Mouse (Mus musculus) limb, embryonic 12.5 days (tissue): ENCODE data around the gene Guca1b. TPM values are rescaled to one million over a fixed set of nuclear protein-coding genes. Genes with fewer than 3 reads are reported as not detected.

Experiments used
- ATAC-seq: fragments of 200-750 bp; cut with Nextera tagmentation; 2 replicates; pipeline ENCODE4 v1.8.0; 2017; ENCODE audit warnings: low read depth, moderate TSS enrichment; ENCODE audit not compliant: insufficient number of reproducible peaks, insufficient read depth, low FRiP score, low TSS enrichment
- H3K27ac ChIP-seq: fragments of 300-500 bp; sonication (generic); 2 replicates; pipeline ENCODE4 v1.5.1; 2016; ENCODE audit warnings: mild to moderate bottlenecking, moderate library complexity
- H3K27me3 ChIP-seq: fragments of 300-500 bp; sonication (generic); 2 replicates; pipeline ENCODE4 v1.6.1; 2016; ENCODE audit warnings: mild to moderate bottlenecking, moderate library complexity
- H3K36me3 ChIP-seq: fragments of 300-500 bp; sonication (generic); 2 replicates; pipeline ENCODE4 v1.6.1; 2016; ENCODE audit warnings: mild to moderate bottlenecking, moderate library complexity
- H3K4me1 ChIP-seq: fragments of 300-500 bp; sonication (generic); replicated peaks from 2 replicates; pipeline ENCODE4 v1.6.1; 2016
- H3K4me2 ChIP-seq: fragments of 300-500 bp; sonication (generic); 2 replicates; pipeline ENCODE4 v1.6.1; 2016; ENCODE audit warnings: mild to moderate bottlenecking, moderate library complexity
- H3K4me3 ChIP-seq: fragments of 300-500 bp; sonication (generic); replicated peaks from 2 replicates; pipeline ENCODE4 v1.5.1; 2016; ENCODE audit warnings: mild to moderate bottlenecking
- H3K9ac ChIP-seq: fragments of 300-500 bp; sonication (generic); replicated peaks from 2 replicates; pipeline ENCODE4 v1.6.1; 2016; ENCODE audit warnings: mild to moderate bottlenecking, moderate library complexity
- H3K9me3 ChIP-seq: fragments of 300-500 bp; sonication (generic); 2 replicates; pipeline ENCODE4 v1.6.1; 2016; ENCODE audit warnings: mild to moderate bottlenecking, moderate library complexity
- WGBS: fragments of 180-500 bp; shearing (Covaris S2); methylation state at CpG from one replicate; pipeline ENCODE4 v1.1.7; 2016; 5-methylcytosine and 5-hydroxymethylcytosine counted together
- polyA plus RNA-seq: library from polyadenylated mRNA; unstranded; fragments of >200 nt; fragmentation: Nextera tagmentation; extraction: Ambion mirVana; gene quantifications from 2 replicates; pipeline ENCODE4 v1.2.1, GENCODE M21; 2016

The Guca1b gene
- 0.45 and 0.55 TPM in 2 replicates for polyA plus RNA-seq

DNA sequence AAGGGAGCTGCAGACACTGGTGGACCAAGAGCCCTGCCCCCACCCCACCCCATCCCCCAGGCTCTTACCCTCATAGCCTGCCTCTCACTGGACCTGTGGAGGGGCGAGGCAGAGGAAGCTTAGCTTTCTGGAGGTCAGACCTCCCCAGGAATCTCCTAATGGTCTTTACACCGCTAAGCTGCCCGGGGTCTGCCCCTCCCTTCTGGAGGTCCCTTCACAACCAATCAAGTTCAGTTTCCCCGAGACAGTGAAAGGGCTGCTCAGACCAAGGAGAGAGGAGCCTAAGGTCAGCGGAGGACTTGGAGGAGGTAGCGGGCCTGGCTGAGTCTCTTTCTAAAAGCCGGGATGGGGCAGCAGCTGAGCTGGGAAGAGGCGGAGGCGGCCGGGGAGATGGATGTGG, at the start of gene Guca1b:
TSS of gene Guca1b (plus strand) at position 249 of the 400 bp plus-strand sequence.
- H3K27me3 ChIP-seq: no peaks in the 10 kb centered on the region
- H3K4me1 ChIP-seq: no peaks in the 10 kb centered on the region
- no peak for ATAC-seq
- H3K9me3 ChIP-seq: peaks cover 6% of the 10 kb centered on the region; the same call in 1 of the 2 replicates
- 43% methylated on average over 10 of the region's 10 CpGs for WGBS
- H3K27ac ChIP-seq: no peak within 1 kb of the TSS
- H3K9ac ChIP-seq: no peak within 1 kb of the TSS; the same call in 1 of the 2 replicates
- peaks cover 20% of the 10 kb centered on the region for H3K36me3 ChIP-seq
- H3K4me3 ChIP-seq: no peak within 1 kb of the TSS
- H3K4me2 ChIP-seq: no peak within 1 kb of the TSS

DNA sequence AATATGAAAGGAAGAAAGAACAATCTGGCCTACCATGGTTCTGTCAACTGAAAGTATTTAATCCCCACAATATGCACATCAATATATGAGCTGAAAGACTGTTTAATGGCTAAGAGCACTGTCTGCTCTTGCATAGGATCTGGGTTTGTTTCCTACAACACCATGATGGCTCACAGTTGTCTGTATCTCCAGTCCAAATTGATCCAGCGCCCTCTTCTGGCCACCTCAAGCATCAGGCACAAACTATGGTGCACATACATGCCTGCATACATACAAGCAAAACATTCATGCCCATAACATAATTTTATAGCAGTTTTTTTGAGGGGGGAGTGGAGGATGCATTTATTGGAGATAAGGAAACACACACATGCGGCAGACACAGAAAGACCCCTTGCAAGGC, 42.1 kb upstream of the Guca1b start:
- ATAC-seq: no peak
- no peak overlapping the region for H3K4me3 ChIP-seq

DNA sequence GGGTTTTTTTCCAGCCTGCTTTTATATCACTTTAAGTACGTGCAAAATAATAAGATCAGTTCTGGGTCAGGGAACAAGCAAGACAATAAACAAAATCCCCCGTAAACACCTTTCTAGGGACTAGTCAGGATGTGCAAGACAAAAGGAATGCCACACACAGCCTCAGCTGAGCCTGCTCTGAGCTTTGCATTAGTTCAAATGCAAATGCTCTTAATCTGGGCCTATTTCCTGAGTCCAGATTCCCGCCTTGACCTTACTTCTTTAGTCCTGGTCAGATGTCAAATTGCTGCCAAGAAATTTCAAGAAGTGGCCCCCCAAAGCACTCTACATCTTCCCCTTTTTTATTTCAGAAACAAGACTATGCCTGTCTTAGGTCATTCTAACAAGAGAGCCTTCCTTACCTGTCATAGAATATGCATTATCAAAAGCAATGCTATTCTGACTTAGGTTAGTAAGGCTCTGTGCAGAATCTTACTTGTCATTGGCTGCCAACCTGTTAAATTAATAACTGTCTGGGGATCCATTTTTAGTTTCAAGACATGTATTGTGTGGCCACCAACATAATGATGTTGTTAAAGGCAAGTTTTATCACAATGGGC, 35.4 kb upstream of the Guca1b start:
- no peak overlapping the region for H3K27ac ChIP-seq
- 86% methylated on average over 3 of the region's 3 CpGs for WGBS
- ATAC-seq: no peak
- H3K4me2 ChIP-seq: no peak overlapping the region
- H3K27me3 ChIP-seq: no peaks in the 10 kb centered on the region
- H3K9ac ChIP-seq: no peak overlapping the region
- H3K4me1 ChIP-seq: no peaks in the 10 kb centered on the region
- H3K4me3 ChIP-seq: no peak overlapping the region
- H3K9me3 ChIP-seq: peaks cover 42% of the 10 kb centered on the region
- H3K36me3 ChIP-seq: peaks cover 99% of the 10 kb centered on the region

More for the DNA sequence above, 42.1 kb upstream of the Guca1b start:
- Histone ChIP-seq H3K9me3 (peaks cover 19% of the 10 kb centered on the region), H3K36me3 (peaks cover 94% of the 10 kb centered on the region), H3K4me2 (no peak overlapping the region), H3K9ac (no peak overlapping the region), H3K27ac (no peak overlapping the region), H3K4me1 (no peaks in the 10 kb centered on the region), H3K27me3 (no peaks in the 10 kb centered on the region)
- 81% methylated on average over 2 of the region's 2 CpGs for WGBS

DNA sequence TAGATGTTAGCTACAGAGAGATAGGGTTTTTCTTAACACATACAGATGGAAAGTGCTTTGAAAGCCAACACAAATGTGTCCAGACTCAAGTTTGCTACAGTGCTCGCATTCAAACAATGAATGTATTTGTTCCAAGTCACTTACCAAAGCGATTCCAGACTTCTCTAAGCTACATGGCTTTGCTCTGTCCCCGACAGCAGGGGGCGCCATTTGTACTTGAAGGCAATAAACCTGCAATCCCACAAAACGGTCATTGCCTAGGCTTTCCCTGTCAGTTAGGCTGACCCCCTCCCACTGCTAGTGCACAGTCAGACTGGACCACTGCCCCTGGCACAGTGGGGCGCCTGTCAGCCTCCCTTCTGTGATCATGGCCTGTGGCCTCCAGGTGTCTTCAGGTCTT, 25.2 kb upstream of the Guca1b start:
- Histone ChIP-seq H3K9ac (no peak overlapping the region), H3K4me1 (no peaks in the 10 kb centered on the region), H3K9me3 (no peaks in the 10 kb centered on the region), H3K4me2 (no peak overlapping the region), H3K36me3 (peaks cover 56% of the 10 kb centered on the region), H3K27ac (no peak overlapping the region), H3K4me3 (no peak overlapping the region), H3K27me3 (no peaks in the 10 kb centered on the region)
- no peak for ATAC-seq
- WGBS: 54% methylated on average over 6 of the region's 6 CpGs

DNA sequence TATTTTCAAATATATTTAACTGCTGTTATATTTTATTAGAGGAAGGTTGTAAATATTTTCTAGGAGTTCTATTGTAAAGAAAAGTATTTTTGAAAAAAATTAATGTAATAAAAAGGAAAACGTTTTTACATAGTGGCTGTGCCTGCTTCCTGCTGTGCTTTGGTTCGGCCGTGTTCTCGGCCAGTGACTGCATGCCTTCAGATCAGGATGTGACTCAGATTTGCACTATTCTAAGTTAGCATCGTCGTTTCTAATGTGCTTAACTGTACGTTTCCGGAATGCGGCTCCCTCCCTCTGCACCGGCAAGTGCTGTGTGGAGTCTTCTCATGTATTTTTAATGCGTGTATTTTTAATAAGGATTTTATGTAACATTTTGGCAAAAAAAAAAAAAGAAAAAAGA, 23.9 kb upstream of the Guca1b start:
- WGBS: 86% methylated on average over 11 of the region's 11 CpGs
- Histone ChIP-seq H3K9me3 (no peaks in the 10 kb centered on the region), H3K4me3 (no peak overlapping the region), H3K36me3 (peaks cover 42% of the 10 kb centered on the region), H3K4me1 (no peaks in the 10 kb centered on the region), H3K27ac (no peak overlapping the region), H3K9ac (no peak overlapping the region), H3K27me3 (no peaks in the 10 kb centered on the region), H3K4me2 (no peak overlapping the region)
- ATAC-seq: no peak

DNA sequence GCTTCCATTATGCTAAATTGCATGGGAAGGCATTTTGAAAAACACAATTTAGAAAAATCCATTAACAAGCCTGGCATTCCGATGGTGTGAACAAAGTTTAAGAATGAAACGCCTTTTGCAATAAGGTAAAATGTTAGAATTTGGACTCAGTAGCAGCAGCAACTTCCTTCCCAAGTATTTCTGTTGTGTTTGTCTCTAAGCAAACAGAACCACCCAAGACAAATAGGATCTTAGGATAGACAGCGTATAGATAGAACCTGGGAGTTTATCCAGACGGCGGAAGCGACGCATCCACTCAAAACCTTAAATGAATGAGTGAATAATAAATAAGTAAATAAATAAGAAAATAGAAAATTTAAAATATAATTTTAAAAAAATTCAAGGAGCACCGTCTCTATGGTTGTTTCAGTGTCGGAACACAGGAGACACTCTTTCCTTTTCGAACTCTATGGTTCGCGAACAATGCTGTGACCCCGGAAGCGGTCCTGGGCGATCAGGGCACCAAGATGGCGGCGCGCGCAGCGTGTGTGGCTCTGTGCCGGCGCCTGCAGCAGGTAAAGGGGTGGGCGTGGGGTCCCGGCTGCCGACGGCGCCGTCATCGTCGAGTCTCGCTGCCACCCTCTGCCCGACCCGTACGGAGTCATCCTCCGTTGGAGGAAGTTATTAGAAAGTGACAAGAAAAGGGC, 16.6 kb upstream of the Guca1b start, which contains the start of gene Mrps10:
TSS of gene Mrps10 (plus strand) at position 487 of the 686 bp plus-strand sequence.
- no peaks in the 10 kb centered on the region for H3K9me3 ChIP-seq
- WGBS: 4% methylated on average over 35 of the region's 35 CpGs
- H3K27me3 ChIP-seq: peaks cover 7% of the 10 kb centered on the region; the same call in 1 of the 2 replicates
- H3K4me3 ChIP-seq: peak within 1 kb of the TSS; percentile 75
- H3K9ac ChIP-seq: peak within 1 kb of the TSS; percentile 66
- H3K4me1 ChIP-seq: peaks cover 10% of the 10 kb centered on the region
- H3K4me2 ChIP-seq: peak within 1 kb of the TSS; percentile 84
- peaks cover 18% of the 10 kb centered on the region for H3K36me3 ChIP-seq
- ATAC-seq: peak; percentile 59; the same call in 1 of the 2 replicates
- peak within 1 kb of the TSS; percentile 62; the same call in 1 of the 2 replicates for H3K27ac ChIP-seq

DNA sequence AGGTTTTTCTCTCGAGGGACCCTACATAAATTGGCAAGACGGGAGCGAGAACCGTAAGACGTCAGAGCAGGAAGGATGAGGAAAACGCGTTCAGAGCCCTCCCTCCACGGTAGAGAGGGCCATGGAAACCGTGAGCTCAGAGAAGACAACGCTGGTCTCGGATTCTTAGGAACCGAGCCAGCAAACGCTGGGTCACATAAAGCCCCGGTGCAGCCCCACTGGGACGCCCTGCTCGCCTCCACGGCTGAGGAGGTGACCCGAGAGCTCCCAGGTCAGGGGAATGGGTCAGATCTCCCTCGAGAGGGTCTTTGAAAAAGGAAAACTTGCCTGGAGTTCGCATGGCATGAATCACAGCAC, 16.1 kb upstream of the Guca1b start:
- Histone ChIP-seq H3K4me2 (peak overlapping the region; percentile 84), H3K4me1 (peaks cover 10% of the 10 kb centered on the region), H3K27ac (peak overlapping the region; percentile 62; the same call in 1 of the 2 replicates), H3K4me3 (peak overlapping the region; percentile 75), H3K36me3 (peaks cover 23% of the 10 kb centered on the region), H3K9me3 (no peaks in the 10 kb centered on the region), H3K27me3 (peaks cover 7% of the 10 kb centered on the region; the same call in 1 of the 2 replicates), H3K9ac (peak overlapping the region; percentile 66)
- ATAC-seq: no peak
- 3% methylated on average over 20 of the region's 20 CpGs for WGBS

DNA sequence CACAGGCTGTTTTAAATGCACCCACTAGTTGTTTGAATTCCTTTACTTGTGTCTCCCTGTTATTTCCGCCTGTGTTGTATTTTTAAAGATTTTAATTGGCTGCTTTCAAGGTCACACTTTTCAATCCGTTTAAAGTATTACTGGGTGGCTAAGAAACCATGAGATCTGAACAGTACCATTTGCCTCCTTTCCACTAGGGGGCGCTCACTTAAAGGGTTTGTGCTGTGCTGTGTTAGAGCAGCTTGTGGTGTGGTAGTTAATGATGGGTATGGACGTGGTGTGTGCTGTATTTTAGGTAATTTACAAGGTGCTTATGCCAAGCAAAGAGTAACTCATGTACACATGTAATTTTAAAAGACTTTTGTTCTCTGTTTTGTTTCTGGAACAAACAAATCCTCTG, 13.7 kb upstream of the Guca1b start:
- Histone ChIP-seq H3K9me3 (no peaks in the 10 kb centered on the region), H3K27me3 (peaks cover 7% of the 10 kb centered on the region; the same call in 1 of the 2 replicates), H3K9ac (no peak overlapping the region), H3K36me3 (peaks cover 47% of the 10 kb centered on the region), H3K4me2 (no peak overlapping the region), H3K4me1 (peaks cover 10% of the 10 kb centered on the region), H3K27ac (no peak overlapping the region), H3K4me3 (no peak overlapping the region)
- WGBS: 16% methylated on average over 4 of the region's 4 CpGs
- ATAC-seq: peak; percentile 45; the same call in 1 of the 2 replicates

DNA sequence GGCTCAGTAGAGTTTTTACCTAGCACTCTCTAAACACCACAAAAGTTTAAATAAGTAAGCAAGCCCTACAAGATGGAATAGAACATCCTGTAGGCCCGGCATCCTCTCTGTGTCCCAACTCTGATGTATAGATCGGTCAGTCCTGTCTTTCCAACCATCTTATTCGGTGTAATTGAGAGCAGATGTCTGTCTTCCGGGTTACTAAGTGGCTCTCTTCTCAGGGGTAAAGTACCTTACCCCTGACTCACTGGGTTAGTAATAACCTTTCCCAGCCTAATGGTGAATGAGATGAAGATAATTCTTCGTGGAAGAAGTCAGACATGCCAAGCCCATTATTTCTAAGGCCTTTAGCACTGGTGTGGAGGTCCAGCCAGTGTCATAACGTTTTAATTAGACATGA, 11.2 kb upstream of the Guca1b start:
- WGBS: 45% methylated on average over 6 of the region's 6 CpGs
- Histone ChIP-seq H3K4me3 (no peak overlapping the region), H3K27me3 (no peaks in the 10 kb centered on the region), H3K9ac (no peak overlapping the region), H3K4me2 (no peak overlapping the region), H3K27ac (no peak overlapping the region), H3K36me3 (peaks cover 71% of the 10 kb centered on the region), H3K9me3 (no peaks in the 10 kb centered on the region), H3K4me1 (peaks cover 10% of the 10 kb centered on the region)
- ATAC-seq: no peak

DNA sequence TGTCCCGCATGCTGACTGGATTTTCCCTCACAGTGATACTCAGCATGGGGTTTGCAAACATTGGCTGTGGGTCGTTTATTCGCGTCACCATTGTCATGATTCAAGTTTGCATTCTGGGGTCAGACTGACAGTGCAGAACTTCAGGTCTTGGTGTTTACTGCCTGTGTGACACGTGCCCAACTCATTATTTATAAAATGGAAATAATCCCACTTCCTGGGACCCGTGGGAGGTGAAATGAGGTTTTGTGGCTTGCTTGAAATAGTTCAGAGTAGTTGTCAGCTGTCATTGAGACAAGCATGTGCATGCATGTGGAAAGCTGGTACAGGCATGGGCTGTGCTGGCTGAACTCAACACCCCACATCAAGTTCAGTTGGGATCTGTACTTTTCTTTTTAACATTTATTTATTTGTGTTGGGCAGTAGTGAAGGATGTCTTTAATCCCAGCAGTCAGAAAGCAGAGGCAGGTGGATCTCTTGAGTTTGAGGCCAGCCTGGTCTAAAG, 8.4 kb upstream of the Guca1b start:
- no peak overlapping the region for H3K27ac ChIP-seq
- WGBS: 91% methylated on average over 6 of the region's 6 CpGs
- H3K4me2 ChIP-seq: no peak overlapping the region
- H3K4me3 ChIP-seq: no peak overlapping the region
- no peaks in the 10 kb centered on the region for H3K27me3 ChIP-seq
- peaks cover 98% of the 10 kb centered on the region for H3K36me3 ChIP-seq
- no peak overlapping the region for H3K9ac ChIP-seq
- no peaks in the 10 kb centered on the region for H3K4me1 ChIP-seq
- no peak for ATAC-seq
- no peaks in the 10 kb centered on the region for H3K9me3 ChIP-seq

DNA sequence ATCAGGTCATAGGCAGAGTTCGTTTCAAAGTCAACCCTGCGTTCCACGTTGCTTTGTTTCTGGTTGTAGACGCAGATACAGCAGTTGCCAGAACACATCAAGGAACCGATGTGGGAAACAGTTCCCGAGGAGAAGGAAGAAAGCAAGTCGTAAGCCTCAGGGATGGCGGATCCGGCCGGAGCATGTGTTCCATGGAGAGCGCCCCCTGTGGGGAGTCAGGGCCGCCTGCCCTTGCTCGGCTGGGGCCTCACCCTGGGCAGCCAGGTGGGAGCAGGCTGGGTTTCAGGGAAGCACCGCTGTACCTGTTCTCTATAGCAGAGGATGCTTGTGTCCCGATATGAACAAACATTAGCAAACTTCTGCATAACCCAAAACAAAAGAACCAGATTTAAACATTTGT, 7.1 kb upstream of the Guca1b start:
- no peaks in the 10 kb centered on the region for H3K27me3 ChIP-seq
- 85% methylated on average over 15 of the region's 15 CpGs for WGBS
- H3K4me3 ChIP-seq: no peak overlapping the region
- no peaks in the 10 kb centered on the region for H3K4me1 ChIP-seq
- no peak for ATAC-seq
- H3K4me2 ChIP-seq: no peak overlapping the region
- no peak overlapping the region for H3K9ac ChIP-seq
- peaks cover 88% of the 10 kb centered on the region for H3K36me3 ChIP-seq
- H3K27ac ChIP-seq: no peak overlapping the region
- H3K9me3 ChIP-seq: no peaks in the 10 kb centered on the region
